8 mouse cellular contexts compared by ENCODE assay signal in genomic region chr14:100374494-100375217, GRCm38 (mm10).
DNase-seq lines count a peak whose midpoint lies in the region.
"Had no signal": no experiment of that assay in that cellular context is flagged by ENCODE, and none has a peak within 500 bp of the region (broad histone marks: within the 10 kb centered on the region; RNA-seq: fewer than 3 reads in every experiment).

No protein-coding gene starts in this region.

- H3K36me3 ChIP-seq in embryonic facial prominence, embryonic 10.5 days (replicated peaks): no peaks in the 10 kb centered on the region

- peak; percentile 33 for DNase-seq in embryonic facial prominence, embryonic 10.5 days (ENCODE audit: low spot score)
- peak; percentile 11 to 15 for DNase-seq in frontal cortex, postnatal 25 days (ENCODE audit: low spot score in 2 of 2)
- peak; percentile 34 to 61 for DNase-seq in left cerebral cortex, postnatal 14 days (ENCODE audit: low spot score in 2 of 2)
- peak; percentile 33 for DNase-seq in right cerebral cortex, postnatal 14 days
- no peak for DNase-seq in heart, postnatal 14 days
- DNase-seq in thymus, postnatal 14 days: no peak
- DNase-seq in adrenal gland, postnatal 25 days: no peak

- no peaks in the 10 kb centered on the region for H3K9me3 ChIP-seq in embryonic facial prominence, embryonic 10.5 days

- H3K4me3 ChIP-seq in embryonic facial prominence, embryonic 10.5 days: peak overlapping the region; percentile 23; the same call in 1 of the 2 replicates
- H3K4me3 ChIP-seq: megakaryocyte, embryonic 14.5 days had no signal

- intact Hi-C loops in left cerebral cortex, postnatal 14 days (cut with DNase I): no loop called here
- intact Hi-C loops in heart, postnatal 14 days (cut with DNase I): no loop called here

- no peaks in the 10 kb centered on the region for H3K27me3 ChIP-seq in embryonic facial prominence, embryonic 10.5 days (replicated peaks; ENCODE audit: low read depth, poor library complexity, severe bottlenecking)
- H3K27me3 ChIP-seq: megakaryocyte, embryonic 14.5 days had no signal

- WGBS in embryonic facial prominence, embryonic 10.5 days: 60% methylated on average over 18 of the region's 18 CpGs

- peak overlapping the region; percentile 66 for H3K27ac ChIP-seq in embryonic facial prominence, embryonic 10.5 days (replicated peaks)

- H3K4me1 ChIP-seq in embryonic facial prominence, embryonic 10.5 days: peaks cover 18% of the 10 kb centered on the region
- H3K4me1 ChIP-seq: megakaryocyte, embryonic 14.5 days had no signal

Comparison
In these comparisons a context has a peak if more than half of its experiments do, and no peak if none do; other contexts are left out.
1. DNase-seq: peak in embryonic facial prominence, embryonic 10.5 days (single experiment), frontal cortex, postnatal 25 days (2 of 2), left cerebral cortex, postnatal 14 days (2 of 2) and right cerebral cortex, postnatal 14 days (single experiment); none in heart, postnatal 14 days (0 of 2), thymus, postnatal 14 days (single experiment) and adrenal gland, postnatal 25 days (single experiment).